ENCODE assay signal across 8 mouse cellular contexts in genomic region chr4:126111153-126111549, GRCm38 (mm10). TPM values are rescaled to one million over a fixed set of nuclear protein-coding genes. Genes with fewer than 3 reads are reported as not detected.
DNase-seq lines count a peak whose midpoint lies in the region; ATAC-seq and TF ChIP-seq lines count a peak whose summit lies in the region.

No protein-coding gene starts in this region.

- H3K9ac ChIP-seq in kidney, embryonic 15.5 days: no peak overlapping the region
- peak overlapping the region; percentile 50 for H3K9ac ChIP-seq in hindbrain, embryonic 16.5 days (ENCODE audit: low read depth, low read length)

- H3K27ac ChIP-seq in kidney, embryonic 15.5 days: peak overlapping the region; percentile 93
- peak overlapping the region; percentile 96 for H3K27ac ChIP-seq in bone marrow, adult 2 months (ENCODE audit: control insufficient read depth, insufficient read depth, low read depth, low read length, poor library complexity)
- H3K27ac ChIP-seq in hindbrain, embryonic 16.5 days (ENCODE audit: low read depth, low read length): peak overlapping the region; percentile 75

- 0 out of 2 replicates have a peak overlapping the region, but pooled peaks have one; percentile 7 for H3K4me3 ChIP-seq in kidney, embryonic 15.5 days (replicated peaks)
- H3K4me3 ChIP-seq in bone marrow, adult 2 months (replicated peaks; ENCODE audit: control insufficient read depth, low read depth, low read length): peak overlapping the region; percentile 26
- H3K4me3 ChIP-seq in hindbrain, embryonic 16.5 days (ENCODE audit: low read length): no peak overlapping the region
- peak overlapping the region; percentile 90 for H3K4me3 ChIP-seq in megakaryocyte, embryonic 14.5 days (replicated peaks)

- H3K36me3 ChIP-seq in kidney, embryonic 15.5 days: no peaks in the 10 kb centered on the region
- H3K36me3 ChIP-seq in hindbrain, embryonic 16.5 days (ENCODE audit: control insufficient read depth, insufficient read depth, low read length): no peaks in the 10 kb centered on the region
- H3K36me3 ChIP-seq in megakaryocyte, embryonic 14.5 days (replicated peaks; ENCODE audit: low read length): peaks cover 64% of the 10 kb centered on the region

- H3K4me2 ChIP-seq in kidney, embryonic 15.5 days: peak overlapping the region; percentile 34
- peak overlapping the region; percentile 33 for H3K4me2 ChIP-seq in hindbrain, embryonic 16.5 days (ENCODE audit: low read length)

- TF ChIP-seq CTCF in bone marrow, adult 2 months (IDR thresholded peaks at IDR 0.05; ENCODE audit: control insufficient read depth, insufficient read depth, low read length): no peak

- no peaks in the 10 kb centered on the region for H3K9me3 ChIP-seq in kidney, embryonic 15.5 days (replicated peaks)
- H3K9me3 ChIP-seq in hindbrain, embryonic 16.5 days (ENCODE audit: control insufficient read depth, low read length): no peaks in the 10 kb centered on the region
- H3K9me3 ChIP-seq in megakaryocyte, embryonic 14.5 days: no peaks in the 10 kb centered on the region

- ATAC-seq in kidney, embryonic 15.5 days (replicated peaks; ENCODE audit: low FRiP score): no peak
- no peak for ATAC-seq in hindbrain, embryonic 16.5 days
- no peak for ATAC-seq in erythroblast, adult 5-6 weeks (replicated peaks; ENCODE audit: low FRiP score, poor library complexity, severe bottlenecking)

- no peak for DNase-seq in kidney, adult 11 months
- DNase-seq in thymus, postnatal 36 days: no peak
- no peak for DNase-seq in gastrocnemius, adult 8-10 months (ENCODE audit: low spot score in 2 of 2)

- no peak for TF ChIP-seq POLR2A in bone marrow, adult 2 months (IDR thresholded peaks at IDR 0.05; ENCODE audit: borderline replicate concordance, control insufficient read depth, low read depth, low read length)

- H3K27me3 ChIP-seq in kidney, embryonic 15.5 days: no peaks in the 10 kb centered on the region
- H3K27me3 ChIP-seq in hindbrain, embryonic 16.5 days (replicated peaks; ENCODE audit: control insufficient read depth, insufficient read depth, low read length): no peaks in the 10 kb centered on the region
- no peaks in the 10 kb centered on the region for H3K27me3 ChIP-seq in megakaryocyte, embryonic 14.5 days (replicated peaks)

- 26% methylated on average over 7 of the region's 7 CpGs for WGBS in kidney, embryonic 15.5 days
- WGBS in bone marrow, adult 2 months: 12% methylated on average over 7 of the region's 7 CpGs
- 20% methylated on average over 7 of the region's 7 CpGs for WGBS in hindbrain, embryonic 16.5 days

- peaks cover 75% of the 10 kb centered on the region for H3K4me1 ChIP-seq in kidney, embryonic 15.5 days
- H3K4me1 ChIP-seq in bone marrow, adult 2 months (ENCODE audit: control insufficient read depth, insufficient read depth, low read length): peaks cover 8% of the 10 kb centered on the region; the same call in 1 of the 2 replicates
- H3K4me1 ChIP-seq in hindbrain, embryonic 16.5 days (ENCODE audit: control insufficient read depth, insufficient read depth, low read depth, low read length): peaks cover 35% of the 10 kb centered on the region
- peaks cover 100% of the 10 kb centered on the region for H3K4me1 ChIP-seq in megakaryocyte, embryonic 14.5 days

RNA-seq across cellular contexts. Expression of gene Stk40, which starts 7.4 kb away (rescaled TPM):
- 38.2 and 41.3 TPM in 2 replicates for polyA plus RNA-seq in kidney, embryonic 15.5 days (2015; fragmentation: Nextera tagmentation; extraction: Ambion mirVana)
- 7.5 and 14.0 TPM in 2 replicates for polyA plus RNA-seq in bone marrow, adult 2 months (2011; ENCODE audit: insufficient read depth, insufficient read length, low replicate concordance, missing spikeins)
- polyA plus RNA-seq in hindbrain, embryonic 16.5 days (2015; fragmentation: Nextera tagmentation; extraction: Ambion mirVana): 29.5 and 34.3 TPM in 2 replicates
- 99.5 and 105 TPM in 2 replicates for polyA plus RNA-seq in megakaryocyte, embryonic 14.5 days (2012; ENCODE audit: insufficient read depth, low replicate concordance)
- total RNA-seq in erythroblast, adult 5-6 weeks (2015; ENCODE audit: low replicate concordance): 3.8 and 4.0 TPM in 2 replicates
- total RNA-seq in erythroblast, adult 5-6 weeks (2017; ENCODE audit: low replicate concordance): 4.2 TPM in 2 replicates
- 100 to 1,000 TPM; 122 to 135 (median 128) TPM for total RNA-seq in gastrocnemius, adult 8-10 months (2022)

RNA-seq across cellular contexts. Expression of gene Lsm10, which starts 14.7 kb away (rescaled TPM):
- 51.8 and 52.9 TPM in 2 replicates for polyA plus RNA-seq in kidney, embryonic 15.5 days (2015; fragmentation: Nextera tagmentation; extraction: Ambion mirVana)
- polyA plus RNA-seq in bone marrow, adult 2 months (2011; ENCODE audit: insufficient read depth, insufficient read length, low replicate concordance, missing spikeins): 6.6 and 21.2 TPM in 2 replicates
- polyA plus RNA-seq in hindbrain, embryonic 16.5 days (2015; fragmentation: Nextera tagmentation; extraction: Ambion mirVana): 51.3 and 55.8 TPM in 2 replicates
- 9.2 and 19.0 TPM in 2 replicates for polyA plus RNA-seq in megakaryocyte, embryonic 14.5 days (2012; ENCODE audit: insufficient read depth, low replicate concordance)
- total RNA-seq in erythroblast, adult 5-6 weeks (2015; ENCODE audit: low replicate concordance): 5.6 and 14.0 TPM in 2 replicates
- total RNA-seq in erythroblast, adult 5-6 weeks (2017; ENCODE audit: low replicate concordance): 2.0 and 6.5 TPM in 2 replicates
- 10 to 100 TPM in 1 of 4 experiments, 1 to 10 TPM in 3; 8.8 to 10.9 (median 9.4) TPM for total RNA-seq in gastrocnemius, adult 8-10 months (2022)

RNA-seq across cellular contexts. Expression of gene Eva1b, which starts 36.4 kb away (rescaled TPM):
- polyA plus RNA-seq in kidney, embryonic 15.5 days (2015; fragmentation: Nextera tagmentation; extraction: Ambion mirVana): 90.0 and 98.5 TPM in 2 replicates
- polyA plus RNA-seq in bone marrow, adult 2 months (2011; ENCODE audit: insufficient read depth, insufficient read length, low replicate concordance, missing spikeins): 5.7 and 7.1 TPM in 2 replicates
- polyA plus RNA-seq in hindbrain, embryonic 16.5 days (2015; fragmentation: Nextera tagmentation; extraction: Ambion mirVana): 11.8 and 13.7 TPM in 2 replicates
- 18.4 and 56.4 TPM in 2 replicates for polyA plus RNA-seq in megakaryocyte, embryonic 14.5 days (2012; ENCODE audit: insufficient read depth, low replicate concordance)
- total RNA-seq in erythroblast, adult 5-6 weeks (2015; ENCODE audit: low replicate concordance): not detected in 2 replicates
- not detected in 2 replicates for total RNA-seq in erythroblast, adult 5-6 weeks (2017; ENCODE audit: low replicate concordance)
- 1 to 10 TPM; 2.0 to 4.9 (median 2.6) TPM for total RNA-seq in gastrocnemius, adult 8-10 months (2022)

RNA-seq across cellular contexts. Expression of gene Sh3d21, which starts 52.1 kb away (rescaled TPM):
- 8.3 and 9.5 TPM in 2 replicates for polyA plus RNA-seq in kidney, embryonic 15.5 days (2015; fragmentation: Nextera tagmentation; extraction: Ambion mirVana)
- 1.0 TPM in 1 of 2 replicates, not detected in the other for polyA plus RNA-seq in bone marrow, adult 2 months (2011; ENCODE audit: insufficient read depth, insufficient read length, low replicate concordance, missing spikeins)
- polyA plus RNA-seq in hindbrain, embryonic 16.5 days (2015; fragmentation: Nextera tagmentation; extraction: Ambion mirVana): 1.3 and 1.5 TPM in 2 replicates
- 0.16 and 1.2 TPM in 2 replicates for polyA plus RNA-seq in megakaryocyte, embryonic 14.5 days (2012; ENCODE audit: insufficient read depth, low replicate concordance)
- total RNA-seq in erythroblast, adult 5-6 weeks (2015; ENCODE audit: low replicate concordance): not detected in 2 replicates
- 0.09 and 0.70 TPM in 2 replicates for total RNA-seq in erythroblast, adult 5-6 weeks (2017; ENCODE audit: low replicate concordance)
- total RNA-seq in gastrocnemius, adult 8-10 months (2022): under 1 TPM; 0.46 to 0.86 (median 0.68) TPM

RNA-seq across cellular contexts. Expression of gene Oscp1, which starts 52.8 kb away (rescaled TPM):
- 19.0 and 19.1 TPM in 2 replicates for polyA plus RNA-seq in kidney, embryonic 15.5 days (2015; fragmentation: Nextera tagmentation; extraction: Ambion mirVana)
- 1.3 and 8.2 TPM in 2 replicates for polyA plus RNA-seq in bone marrow, adult 2 months (2011; ENCODE audit: insufficient read depth, insufficient read length, low replicate concordance, missing spikeins)
- polyA plus RNA-seq in hindbrain, embryonic 16.5 days (2015; fragmentation: Nextera tagmentation; extraction: Ambion mirVana): 42.5 and 42.9 TPM in 2 replicates
- not detected in 2 replicates for polyA plus RNA-seq in megakaryocyte, embryonic 14.5 days (2012; ENCODE audit: insufficient read depth, low replicate concordance)
- total RNA-seq in erythroblast, adult 5-6 weeks (2015; ENCODE audit: low replicate concordance): 1.2 and 3.3 TPM in 2 replicates
- total RNA-seq in erythroblast, adult 5-6 weeks (2017; ENCODE audit: low replicate concordance): 2.0 and 5.8 TPM in 2 replicates
- total RNA-seq in gastrocnemius, adult 8-10 months (2022): 1 to 10 TPM; 1.2 to 3.2 (median 2.9) TPM
